Mouse (Mus musculus) heart, embryonic 11.5 days (tissue): ENCODE measurements around the gene Gdpgp1. TPM values are rescaled to one million over a fixed set of nuclear protein-coding genes. Genes with fewer than 3 reads are reported as not detected.
A peak's percentile ranks its signal among the peaks of the same experiment; 100 is the strongest.

Source experiments
- ATAC-seq: fragments of 200-750 bp; cut with Nextera tagmentation; replicated peaks from 2 replicates; pipeline ENCODE4 v1.8.0; 2017; ENCODE audit warnings: moderate library complexity; ENCODE audit not compliant: insufficient number of reproducible peaks, low FRiP score, low TSS enrichment
- H3K27ac ChIP-seq: fragments of 300-500 bp; sonication (generic); 2 replicates; pipeline ENCODE4 v1.5.1; 2014; ENCODE audit warnings: mild to moderate bottlenecking, low read depth, low read length
- H3K27me3 ChIP-seq: fragments of 300-500 bp; sonication (generic); 2 replicates; pipeline ENCODE4 v1.6.1; 2014; ENCODE audit warnings: mild to moderate bottlenecking, low read length, mixed read lengths; ENCODE audit not compliant: control insufficient read depth, insufficient read depth
- H3K36me3 ChIP-seq: fragments of 300-500 bp; sonication (generic); 2 replicates; pipeline ENCODE4 v1.6.1; 2014; ENCODE audit warnings: mild to moderate bottlenecking, low read length, moderate library complexity, mixed read lengths; ENCODE audit not compliant: control insufficient read depth, insufficient read depth
- H3K4me1 ChIP-seq: fragments of 300-500 bp; sonication (generic); 2 replicates; pipeline ENCODE4 v1.6.1; 2014; ENCODE audit warnings: low read length; ENCODE audit not compliant: control insufficient read depth, insufficient read depth
- H3K4me2 ChIP-seq: fragments of 300-500 bp; sonication (generic); 2 replicates; pipeline ENCODE4 v1.6.1; 2014; ENCODE audit warnings: mild to moderate bottlenecking, moderate library complexity
- H3K4me3 ChIP-seq: fragments of 300-500 bp; sonication (generic); 2 replicates; pipeline ENCODE4 v1.5.1; 2014; ENCODE audit warnings: low read depth, low read length
- H3K9ac ChIP-seq: fragments of 300-500 bp; sonication (generic); 2 replicates; pipeline ENCODE4 v1.6.1; 2014; ENCODE audit warnings: mild to moderate bottlenecking, low read depth, low read length, moderate library complexity
- H3K9me3 ChIP-seq: fragments of 300-500 bp; sonication (generic); replicated peaks from 2 replicates; pipeline ENCODE4 v1.6.1; 2016; ENCODE audit warnings: low read length; ENCODE audit not compliant: control insufficient read depth
- WGBS: fragments of 180-500 bp; shearing (Covaris S2); extraction: QIAGEN DNeasy Blood & Tissue Kit; methylation state at CpG from one replicate; pipeline ENCODE4 v1.1.7; 2014; ENCODE audit not compliant: insufficient replicate concordance; 5-methylcytosine and 5-hydroxymethylcytosine counted together
- polyA plus RNA-seq: library from polyadenylated mRNA; unstranded; fragments of >200 nt; fragmentation: Nextera tagmentation; extraction: Ambion mirVana; gene quantifications from 2 replicates; pipeline ENCODE4 v1.2.1, GENCODE M21; 2014

Gene Gdpgp1
- polyA plus RNA-seq, 1 experiment from 2014 or later = 5.5 TPM

DNA sequence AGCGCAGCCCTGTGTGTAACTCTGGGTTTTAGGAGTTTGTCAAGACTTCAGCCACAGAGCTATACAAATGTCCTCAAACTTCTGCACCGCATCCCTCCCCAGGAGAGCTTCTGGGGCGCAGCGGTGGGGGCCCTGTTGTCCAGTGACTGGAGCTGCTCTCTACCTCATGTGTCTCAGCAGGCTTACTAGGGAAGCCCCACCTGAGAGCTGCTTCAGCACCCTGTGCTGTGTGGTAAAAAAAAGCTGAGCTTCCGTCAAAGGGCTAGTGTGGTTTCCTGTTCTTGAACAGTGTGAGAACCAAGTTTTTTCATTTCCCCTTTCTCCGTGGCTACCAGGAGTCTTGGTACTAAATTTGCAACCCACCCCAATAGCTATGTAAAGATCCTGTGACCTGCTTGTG lies 23.0 kb upstream of the Gdpgp1 start:
- H3K27me3 ChIP-seq = no peaks in the 10 kb centered on the region
- no peak for ATAC-seq
- H3K27ac ChIP-seq = peak overlapping the region; percentile 77; the same call in 1 of the 2 replicates
- peaks cover 40% of the 10 kb centered on the region for H3K4me1 ChIP-seq
- H3K36me3 ChIP-seq = peaks cover 3% of the 10 kb centered on the region
- H3K4me3 ChIP-seq = no peak overlapping the region
- WGBS = 73% methylated on average over 6 of the region's 6 CpGs
- H3K9me3 ChIP-seq = no peaks in the 10 kb centered on the region
- no peak overlapping the region for H3K4me2 ChIP-seq
- H3K9ac ChIP-seq = 0 out of 2 replicates have a peak overlapping the region, but pooled peaks have one; percentile 6

DNA sequence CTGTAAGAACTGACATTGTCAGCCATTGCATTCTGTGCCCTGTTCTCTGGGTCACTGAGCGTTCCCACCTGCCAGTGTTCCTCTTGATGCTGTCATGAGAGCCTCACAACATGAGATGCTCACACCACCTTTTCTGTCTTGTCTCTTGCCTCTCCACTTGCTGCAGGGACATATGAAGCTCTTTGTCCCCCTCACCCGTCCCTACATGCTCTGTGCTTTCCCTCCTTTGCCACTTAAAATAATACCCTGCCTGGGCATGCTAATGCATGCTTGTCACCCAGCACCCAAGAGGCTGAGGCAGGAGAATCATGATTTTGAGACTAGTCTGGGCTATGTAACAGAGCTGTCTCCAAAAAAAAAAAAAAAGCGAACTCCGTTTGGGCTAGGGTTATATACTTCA lies 21.7 kb upstream of the Gdpgp1 start:
- Histone ChIP-seq H3K4me3 (no peak overlapping the region), H3K9ac (no peak overlapping the region), H3K4me2 (no peak overlapping the region), H3K9me3 (no peaks in the 10 kb centered on the region), H3K27ac (no peak overlapping the region), H3K36me3 (peaks cover 3% of the 10 kb centered on the region), H3K4me1 (peaks cover 36% of the 10 kb centered on the region), H3K27me3 (no peaks in the 10 kb centered on the region)
- 91% methylated on average over 4 of the region's 4 CpGs for WGBS
- ATAC-seq = no peak

DNA sequence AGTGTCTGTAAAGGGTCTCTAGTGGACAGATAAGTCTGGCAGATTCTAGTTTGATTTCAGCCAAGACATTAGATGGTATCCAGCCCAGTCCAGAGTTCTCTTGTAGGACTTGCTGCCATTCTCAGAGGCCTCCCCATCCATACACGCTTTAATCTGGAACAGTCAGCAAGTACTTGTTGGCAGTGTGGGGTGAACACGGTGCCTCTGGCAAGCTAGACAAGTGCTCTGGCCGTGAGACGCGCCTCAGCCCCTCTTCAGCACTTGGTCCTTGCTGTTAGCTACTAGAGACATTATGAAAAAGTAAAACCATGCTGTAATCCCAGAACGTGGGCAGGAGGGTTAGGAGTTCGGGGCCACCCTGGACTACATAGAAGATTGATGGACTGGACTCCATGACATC lies 19.1 kb upstream of the Gdpgp1 start:
- Histone ChIP-seq H3K4me2 (no peak overlapping the region), H3K9ac (no peak overlapping the region), H3K36me3 (peaks cover 5% of the 10 kb centered on the region), H3K27me3 (no peaks in the 10 kb centered on the region), H3K27ac (no peak overlapping the region), H3K9me3 (no peaks in the 10 kb centered on the region), H3K4me1 (peaks cover 11% of the 10 kb centered on the region), H3K4me3 (no peak overlapping the region)
- WGBS = 83% methylated on average over 7 of the region's 7 CpGs
- ATAC-seq = no peak

DNA sequence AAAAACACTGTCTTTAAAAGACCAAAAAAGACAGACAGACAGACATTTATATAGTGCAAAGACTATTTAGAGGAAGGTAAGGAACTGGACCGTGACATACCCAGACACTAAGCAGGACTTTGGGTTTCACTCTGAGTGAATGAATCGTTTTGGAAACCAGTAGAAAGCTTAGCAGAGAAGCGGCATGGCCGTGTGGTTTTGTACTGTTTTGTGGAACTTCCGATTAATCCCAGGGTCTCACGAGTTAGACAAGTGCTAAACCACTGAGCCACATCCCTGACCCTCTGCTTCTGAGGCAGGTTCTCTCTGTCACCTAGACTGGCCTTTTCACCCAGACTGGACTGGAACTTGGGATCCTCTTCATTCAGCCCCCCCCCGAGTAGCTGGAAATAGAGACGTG lies 18.2 kb upstream of the Gdpgp1 start:
- Histone ChIP-seq H3K4me1 (peaks cover 3% of the 10 kb centered on the region), H3K9me3 (no peaks in the 10 kb centered on the region), H3K9ac (no peak overlapping the region), H3K4me3 (no peak overlapping the region), H3K27ac (no peak overlapping the region), H3K4me2 (no peak overlapping the region), H3K27me3 (no peaks in the 10 kb centered on the region), H3K36me3 (peaks cover 9% of the 10 kb centered on the region)
- no peak for ATAC-seq
- 82% methylated on average over 8 of the region's 8 CpGs for WGBS

DNA sequence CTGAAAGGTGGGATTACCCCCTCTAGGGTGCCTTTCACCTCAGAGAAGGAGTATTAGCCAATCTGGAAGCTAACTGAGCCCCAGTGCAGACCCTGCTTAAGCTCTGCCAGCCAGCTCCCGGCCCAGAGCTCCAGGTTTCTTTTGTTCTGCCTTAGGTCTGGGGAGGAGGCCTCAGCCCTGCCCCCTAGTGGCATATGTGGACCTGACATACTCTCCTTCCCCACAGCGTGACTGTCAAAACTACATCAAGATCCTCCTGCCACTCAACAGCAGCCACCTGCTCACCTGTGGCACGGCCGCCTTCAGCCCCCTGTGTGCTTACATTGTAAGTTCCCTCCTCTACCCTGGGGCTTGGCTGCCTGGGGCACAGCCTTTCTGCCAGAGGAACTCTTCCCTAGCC lies 17.3 kb upstream of the Gdpgp1 start:
- Histone ChIP-seq H3K4me1 (no peaks in the 10 kb centered on the region), H3K4me3 (no peak overlapping the region), H3K27me3 (no peaks in the 10 kb centered on the region), H3K9ac (no peak overlapping the region), H3K36me3 (peaks cover 18% of the 10 kb centered on the region), H3K4me2 (no peak overlapping the region), H3K27ac (no peak overlapping the region), H3K9me3 (no peaks in the 10 kb centered on the region)
- WGBS = 24% methylated on average over 4 of the region's 4 CpGs
- ATAC-seq = peak; percentile 60; the same call in 1 of the 2 replicates

DNA sequence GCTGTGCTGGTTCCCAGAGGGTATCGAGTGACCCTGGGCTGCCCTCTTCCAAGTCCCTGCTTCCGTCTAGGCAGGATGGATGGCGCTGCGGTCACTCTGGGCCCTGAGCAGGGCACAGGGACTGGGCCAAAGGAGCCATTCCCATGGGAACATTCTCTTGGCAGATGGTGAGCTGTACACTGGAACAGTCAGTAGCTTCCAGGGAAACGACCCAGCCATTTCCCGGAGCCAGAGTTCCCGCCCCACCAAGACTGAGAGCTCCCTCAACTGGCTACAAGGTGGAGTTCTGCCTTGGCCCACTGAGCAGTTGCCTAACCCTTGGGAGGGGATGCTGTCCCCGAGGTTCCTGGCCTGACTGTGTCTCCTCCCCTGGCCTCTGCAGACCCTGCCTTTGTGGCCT lies 16.1 kb upstream of the Gdpgp1 start:
- H3K27ac ChIP-seq = no peak overlapping the region
- H3K4me1 ChIP-seq = no peaks in the 10 kb centered on the region
- no peak overlapping the region for H3K4me3 ChIP-seq
- H3K36me3 ChIP-seq = peaks cover 22% of the 10 kb centered on the region
- H3K4me2 ChIP-seq = no peak overlapping the region
- 77% methylated on average over 8 of the region's 8 CpGs for WGBS
- no peaks in the 10 kb centered on the region for H3K27me3 ChIP-seq
- H3K9me3 ChIP-seq = no peaks in the 10 kb centered on the region
- no peak for ATAC-seq
- H3K9ac ChIP-seq = no peak overlapping the region

DNA sequence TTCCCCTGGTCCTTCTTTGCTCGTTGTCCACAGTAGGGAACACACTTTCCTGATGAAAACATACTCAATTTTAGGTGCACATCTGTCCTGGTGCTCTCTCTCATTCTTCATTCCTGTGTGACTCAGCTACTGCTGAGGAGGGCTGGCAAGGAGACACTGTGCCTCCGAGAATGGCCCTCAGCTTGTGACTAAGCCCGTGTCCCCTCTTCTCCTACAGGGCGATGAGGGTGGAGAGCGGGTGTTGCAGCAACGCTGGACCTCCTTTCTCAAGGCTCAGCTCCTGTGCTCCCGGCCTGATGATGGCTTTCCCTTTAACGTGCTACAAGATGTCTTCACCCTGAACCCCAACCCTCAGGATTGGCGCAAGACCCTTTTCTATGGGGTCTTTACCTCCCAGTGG lies 14.0 kb upstream of the Gdpgp1 start:
- H3K9ac ChIP-seq = no peak overlapping the region
- no peaks in the 10 kb centered on the region for H3K27me3 ChIP-seq
- peaks cover 22% of the 10 kb centered on the region for H3K36me3 ChIP-seq
- H3K4me1 ChIP-seq = no peaks in the 10 kb centered on the region
- no peak overlapping the region for H3K27ac ChIP-seq
- no peaks in the 10 kb centered on the region for H3K9me3 ChIP-seq
- no peak for ATAC-seq
- no peak overlapping the region for H3K4me3 ChIP-seq
- no peak overlapping the region for H3K4me2 ChIP-seq
- WGBS = 88% methylated on average over 9 of the region's 9 CpGs

DNA sequence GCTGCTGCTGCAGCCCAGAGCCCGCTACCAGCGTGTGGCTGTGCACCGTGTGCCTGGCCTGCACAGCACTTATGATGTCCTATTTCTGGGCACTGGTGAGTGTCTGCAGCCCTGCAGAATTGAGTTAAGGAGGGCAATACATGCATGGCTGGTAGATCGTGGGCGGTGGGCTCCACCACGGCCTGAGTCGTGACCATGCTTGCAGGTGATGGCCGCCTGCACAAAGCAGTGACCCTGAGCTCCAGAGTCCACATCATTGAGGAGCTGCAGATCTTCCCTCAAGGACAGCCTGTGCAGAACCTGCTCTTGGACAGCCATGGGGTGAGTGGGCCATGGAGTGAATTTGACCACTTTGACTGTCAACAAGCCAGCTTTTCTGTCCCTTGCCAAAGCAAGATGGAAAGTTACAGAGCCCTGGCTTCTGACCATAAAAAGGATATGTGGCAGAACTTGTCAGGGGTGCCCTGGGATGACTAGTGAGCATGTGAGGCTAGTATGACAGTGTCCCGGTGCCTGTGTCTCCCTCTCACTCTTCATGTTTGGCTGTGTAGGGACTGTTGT lies 12.3 kb upstream of the Gdpgp1 start:
- no peaks in the 10 kb centered on the region for H3K9me3 ChIP-seq
- 91% methylated on average over 9 of the region's 9 CpGs for WGBS
- no peak for ATAC-seq
- H3K27ac ChIP-seq = no peak overlapping the region
- no peaks in the 10 kb centered on the region for H3K4me1 ChIP-seq
- H3K4me3 ChIP-seq = no peak overlapping the region
- peaks cover 29% of the 10 kb centered on the region for H3K36me3 ChIP-seq
- no peak overlapping the region for H3K4me2 ChIP-seq
- no peaks in the 10 kb centered on the region for H3K27me3 ChIP-seq
- no peak overlapping the region for H3K9ac ChIP-seq

DNA sequence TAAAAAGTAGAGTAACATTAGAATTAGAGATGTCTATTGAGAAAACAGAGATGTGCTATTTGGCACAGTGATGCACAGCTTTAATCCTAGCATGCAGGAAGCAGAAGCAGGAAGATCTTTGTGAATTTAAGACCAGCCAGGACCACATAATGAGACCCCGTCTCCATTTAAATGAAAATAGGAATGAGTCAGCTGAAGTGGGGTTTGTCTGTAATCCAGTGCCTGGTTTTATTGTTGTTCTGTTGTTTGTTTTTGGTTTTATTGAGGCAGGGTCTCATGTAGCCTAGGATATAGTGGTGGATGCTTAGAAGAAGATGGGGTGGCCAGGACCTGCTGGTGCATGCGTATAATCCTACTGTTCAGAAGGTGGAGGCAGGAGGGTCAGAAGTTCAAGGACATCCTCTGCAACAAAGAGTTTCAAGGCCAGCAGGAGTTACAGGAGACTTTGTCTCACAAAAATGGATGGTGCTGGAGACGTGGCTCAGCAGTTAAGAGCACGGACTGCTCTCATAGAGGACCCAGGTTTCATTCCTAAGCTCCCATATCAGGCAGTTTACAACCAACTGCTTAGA lies 11.4 kb upstream of the Gdpgp1 start:
- no peak overlapping the region for H3K9ac ChIP-seq
- peaks cover 32% of the 10 kb centered on the region for H3K36me3 ChIP-seq
- no peak overlapping the region for H3K4me2 ChIP-seq
- no peak overlapping the region for H3K27ac ChIP-seq
- no peaks in the 10 kb centered on the region for H3K9me3 ChIP-seq
- H3K4me3 ChIP-seq = no peak overlapping the region
- 82% methylated on average over 4 of the region's 4 CpGs for WGBS
- H3K27me3 ChIP-seq = no peaks in the 10 kb centered on the region
- no peaks in the 10 kb centered on the region for H3K4me1 ChIP-seq
- no peak for ATAC-seq
